Mouse (Mus musculus): ENCODE data around the gene Ube2d3. TPM values are rescaled to one million over a fixed set of nuclear protein-coding genes. Genes with fewer than 3 reads are reported as not detected.
A peak's percentile ranks its signal among the peaks of the same experiment; 100 is the strongest.
"Not testable (repeated sequence)": the region's sequence is repeated elsewhere in the genome, so short reads cannot be mapped to it uniquely, and the experiment has no call there.

The Ube2d3 gene
- polyA plus RNA-seq, 1 experiment from 2014 or later: 344 TPM

DNA sequence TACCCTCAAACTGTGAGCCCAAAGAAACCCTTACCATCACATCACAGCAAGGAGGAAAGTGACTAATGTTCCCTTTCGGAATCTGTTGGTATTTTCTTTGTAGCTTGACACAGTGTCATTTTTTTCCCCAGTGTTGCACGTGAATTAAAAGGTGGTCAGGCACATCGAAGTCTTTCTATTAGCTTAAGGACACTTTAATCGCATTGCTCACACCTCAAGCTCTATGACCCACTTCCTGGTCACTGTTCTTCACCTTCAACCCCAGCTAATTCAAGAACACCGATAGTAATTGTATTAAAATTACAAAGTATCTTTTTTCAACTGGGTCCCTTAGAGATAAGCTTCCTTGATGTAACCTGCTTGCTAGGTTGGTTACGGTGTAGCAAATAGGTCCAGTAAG is 42.8 kb downstream of the Ube2d3 start:
- peaks cover 2% of the 10 kb centered on the region; the same call in 1 of the 2 replicates for H3K4me1 ChIP-seq (replicated peaks)
- H3K4me3 ChIP-seq: no peak overlapping the region
- ATAC-seq (ENCODE audit: low FRiP score, low read depth): no peak
- no peak overlapping the region for H3K9ac ChIP-seq
- no peak overlapping the region for H3K27ac ChIP-seq (replicated peaks)
- WGBS: 90% methylated on average over 6 of the region's 6 CpGs
- no peaks in the 10 kb centered on the region for H3K36me3 ChIP-seq
- no peaks in the 10 kb centered on the region for H3K9me3 ChIP-seq
- no peak overlapping the region for H3K4me2 ChIP-seq
- no peaks in the 10 kb centered on the region for H3K27me3 ChIP-seq

DNA sequence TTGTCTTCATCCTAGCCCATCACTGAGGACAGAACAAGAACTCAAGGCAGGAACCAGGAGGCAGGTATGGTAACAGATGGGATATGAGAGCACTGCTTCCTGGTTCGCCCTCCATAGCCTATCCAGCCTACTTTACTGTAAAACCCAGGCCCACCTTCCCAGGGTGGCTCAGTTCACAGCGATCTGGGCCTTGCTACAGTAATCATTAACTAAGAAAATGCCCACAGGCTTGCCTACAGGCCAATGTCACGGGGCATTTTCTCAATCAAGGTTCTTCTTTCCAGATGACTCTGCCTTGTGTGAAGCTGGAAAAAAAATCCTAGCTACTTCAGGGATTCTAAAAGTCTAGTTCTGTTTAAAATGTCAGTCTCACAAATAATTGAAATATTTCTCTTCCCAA is 43.7 kb downstream of the Ube2d3 start:
- no peak overlapping the region for H3K27ac ChIP-seq (replicated peaks)
- H3K4me1 ChIP-seq (replicated peaks): peaks cover 6% of the 10 kb centered on the region; the same call in 1 of the 2 replicates
- no peak for ATAC-seq (ENCODE audit: low FRiP score, low read depth)
- no peaks in the 10 kb centered on the region for H3K9me3 ChIP-seq
- no peak overlapping the region for H3K4me2 ChIP-seq
- no peaks in the 10 kb centered on the region for H3K36me3 ChIP-seq
- no peak overlapping the region for H3K4me3 ChIP-seq
- WGBS: 86% methylated on average over 3 of the region's 3 CpGs
- no peak overlapping the region for H3K9ac ChIP-seq
- H3K27me3 ChIP-seq: no peaks in the 10 kb centered on the region

- H3K27ac ChIP-seq (replicated peaks); H3K9ac ChIP-seq; H3K4me1 ChIP-seq (replicated peaks); H3K9me3 ChIP-seq; H3K36me3 ChIP-seq; H3K27me3 ChIP-seq; ATAC-seq (ENCODE audit: low FRiP score, low read depth): not testable (repeated sequence)
- H3K4me3 ChIP-seq: peak overlapping the region; percentile 77
- 91% methylated on average over 15 of the region's 15 CpGs for WGBS
- peak overlapping the region; percentile 99 for H3K4me2 ChIP-seq
These were observed 46.7 kb downstream of the Ube2d3 start for GRCm38 (mm10) chr3:135484650-135485049.

DNA sequence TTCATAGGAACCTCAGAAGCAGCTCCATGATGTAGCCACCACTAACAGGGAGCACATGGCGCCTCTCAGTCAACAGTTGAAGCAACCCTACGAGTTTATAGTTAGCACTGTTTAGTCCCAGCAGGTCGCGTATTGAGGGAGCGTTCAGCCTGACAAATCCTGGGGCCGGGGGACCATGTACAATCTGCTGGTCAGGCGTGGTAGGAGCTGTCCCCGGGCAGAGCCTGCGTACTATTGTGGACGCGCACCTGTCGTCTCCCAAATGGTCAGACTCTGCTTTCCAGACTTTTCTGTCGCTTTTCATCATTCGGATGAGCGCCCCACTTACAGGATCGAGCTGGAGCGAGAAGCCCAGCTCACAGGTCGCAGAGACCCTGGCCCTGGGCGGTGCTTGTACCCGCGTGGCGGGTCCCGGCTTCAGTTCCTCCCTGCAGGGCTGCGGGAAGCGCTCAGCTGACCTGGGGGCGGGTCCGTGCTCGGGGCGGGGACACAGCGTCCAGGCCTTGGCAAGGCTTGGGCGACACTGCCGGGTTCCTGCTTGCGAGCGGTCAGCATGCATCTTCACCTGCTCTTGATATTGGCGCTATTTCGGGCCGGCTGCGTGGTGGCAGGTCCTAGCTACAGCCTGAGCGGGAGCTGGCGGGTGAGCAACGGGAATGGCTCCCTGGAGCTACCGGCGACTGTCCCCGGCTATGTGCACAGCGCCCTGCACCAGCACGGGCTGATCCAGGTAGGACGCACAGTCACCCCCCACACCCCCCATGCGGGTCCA is 47.4 kb downstream of the Ube2d3 start, which contains the start of gene Manba:
TSS of gene Manba (plus strand) at position 484 of the 772 bp plus-strand sequence.
- peak within 1 kb of the TSS; percentile 77 for H3K4me3 ChIP-seq
- peak within 1 kb of the TSS; percentile 20; the same call in 1 of the 2 replicates for H3K27ac ChIP-seq (replicated peaks)
- peak; percentile 94 for ATAC-seq (ENCODE audit: low FRiP score, low read depth)
- 2% methylated on average over 48 of the region's 48 CpGs for WGBS
- H3K27me3 ChIP-seq: no peaks in the 10 kb centered on the region
- no peaks in the 10 kb centered on the region for H3K9me3 ChIP-seq
- peaks cover 6% of the 10 kb centered on the region; the same call in 1 of the 2 replicates for H3K4me1 ChIP-seq (replicated peaks)
- H3K4me2 ChIP-seq: peak within 1 kb of the TSS; percentile 99
- H3K9ac ChIP-seq: peak within 1 kb of the TSS; percentile 74
- H3K36me3 ChIP-seq: no peaks in the 10 kb centered on the region

- 0 out of 2 replicates have a peak overlapping the region, but pooled peaks have one; percentile 20 for H3K27ac ChIP-seq (replicated peaks)
- H3K9ac ChIP-seq: peak overlapping the region; percentile 74
- H3K27me3 ChIP-seq: no peaks in the 10 kb centered on the region
- no peaks in the 10 kb centered on the region for H3K9me3 ChIP-seq
- no peak for ATAC-seq (ENCODE audit: low FRiP score, low read depth)
- H3K4me3 ChIP-seq: peak overlapping the region; percentile 77
- H3K4me1 ChIP-seq (replicated peaks): peaks cover 6% of the 10 kb centered on the region; the same call in 1 of the 2 replicates
- peak overlapping the region; percentile 99 for H3K4me2 ChIP-seq
- WGBS: 14% methylated on average over 9 of the region's 9 CpGs
- H3K36me3 ChIP-seq: no peaks in the 10 kb centered on the region
These were observed 47.9 kb downstream of the Ube2d3 start for GRCm38 (mm10) chr3:135485900-135486241.

DNA sequence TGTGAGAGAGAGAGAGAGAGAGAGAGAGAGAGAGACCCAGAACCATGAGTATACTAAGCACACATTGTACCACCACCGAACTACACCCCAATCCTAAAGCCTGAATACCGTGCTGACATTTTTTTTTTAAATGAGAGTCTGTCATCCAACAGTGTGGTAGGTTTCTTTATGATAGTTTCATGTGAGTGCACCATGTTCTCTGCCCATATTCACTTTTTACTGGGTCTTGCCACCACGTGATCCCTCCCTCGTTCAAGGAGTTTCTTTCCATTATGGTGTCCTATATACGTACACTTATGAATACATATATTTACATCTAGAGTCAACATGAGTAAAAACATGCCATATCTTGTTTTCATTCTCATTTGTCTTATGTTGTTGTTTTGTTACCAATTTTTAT is 48.4 kb downstream of the Ube2d3 start:
- Histone ChIP-seq H3K9ac (no peak overlapping the region), H3K9me3 (no peaks in the 10 kb centered on the region), H3K4me2 (peak overlapping the region; percentile 99), H3K27ac (replicated peaks) (no peak overlapping the region), H3K27me3 (no peaks in the 10 kb centered on the region), H3K36me3 (no peaks in the 10 kb centered on the region), H3K4me3 (peak overlapping the region; percentile 77), H3K4me1 (replicated peaks) (peaks cover 6% of the 10 kb centered on the region; the same call in 1 of the 2 replicates)
- WGBS: 74% methylated on average over 5 of the region's 5 CpGs
- ATAC-seq (ENCODE audit: low FRiP score, low read depth): no peak

- Histone ChIP-seq H3K4me2 (no peak overlapping the region), H3K4me1 (replicated peaks) (peaks cover 6% of the 10 kb centered on the region; the same call in 1 of the 2 replicates), H3K27me3 (no peaks in the 10 kb centered on the region), H3K9ac (no peak overlapping the region), H3K4me3 (no peak overlapping the region), H3K9me3 (no peaks in the 10 kb centered on the region), H3K27ac (replicated peaks) (no peak overlapping the region), H3K36me3 (no peaks in the 10 kb centered on the region)
- ATAC-seq (ENCODE audit: low FRiP score, low read depth): no peak
- 96% methylated on average over 4 of the region's 4 CpGs for WGBS
These were observed 49.9 kb downstream of the Ube2d3 start for GRCm38 (mm10) chr3:135487803-135488202.

DNA sequence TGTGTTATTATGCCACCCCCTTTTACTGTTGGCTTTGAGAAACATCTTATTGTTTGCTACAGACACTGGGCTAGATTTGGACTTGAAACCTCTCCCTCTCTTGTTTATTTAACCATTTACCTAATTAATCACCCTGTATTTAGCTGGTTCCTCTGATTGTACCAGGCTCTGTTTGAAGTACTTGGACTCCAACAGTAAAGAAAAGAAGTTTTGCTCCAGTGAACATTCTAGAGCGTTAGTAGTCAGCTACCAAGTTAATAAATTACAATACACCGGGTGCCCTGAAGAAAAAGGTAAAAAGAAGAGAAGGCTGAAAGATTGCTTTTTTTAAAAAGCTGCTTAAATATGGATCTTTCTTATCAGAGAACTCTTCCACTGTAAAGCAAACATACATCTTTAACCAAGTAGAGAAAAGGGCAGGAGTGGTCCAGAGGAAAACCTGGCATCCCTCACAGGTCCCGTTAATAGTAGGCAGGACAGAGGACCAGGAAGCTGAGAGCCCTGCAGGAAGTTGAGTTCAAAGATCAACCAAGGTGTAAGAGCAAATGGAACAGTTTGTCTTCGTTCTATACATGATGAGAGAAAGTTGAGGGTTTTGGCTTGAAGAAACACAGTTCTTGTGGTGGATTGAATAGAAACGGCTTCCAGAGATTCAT is 52.0 kb downstream of the Ube2d3 start:
- Histone ChIP-seq H3K27me3 (no peaks in the 10 kb centered on the region), H3K4me2 (no peak overlapping the region), H3K36me3 (no peaks in the 10 kb centered on the region), H3K27ac (replicated peaks) (no peak overlapping the region), H3K4me1 (replicated peaks) (peaks cover 6% of the 10 kb centered on the region; the same call in 1 of the 2 replicates), H3K9me3 (no peaks in the 10 kb centered on the region), H3K4me3 (no peak overlapping the region), H3K9ac (no peak overlapping the region)
- ATAC-seq (ENCODE audit: low FRiP score, low read depth): no peak
- 83% methylated on average over 5 of the region's 5 CpGs for WGBS

DNA sequence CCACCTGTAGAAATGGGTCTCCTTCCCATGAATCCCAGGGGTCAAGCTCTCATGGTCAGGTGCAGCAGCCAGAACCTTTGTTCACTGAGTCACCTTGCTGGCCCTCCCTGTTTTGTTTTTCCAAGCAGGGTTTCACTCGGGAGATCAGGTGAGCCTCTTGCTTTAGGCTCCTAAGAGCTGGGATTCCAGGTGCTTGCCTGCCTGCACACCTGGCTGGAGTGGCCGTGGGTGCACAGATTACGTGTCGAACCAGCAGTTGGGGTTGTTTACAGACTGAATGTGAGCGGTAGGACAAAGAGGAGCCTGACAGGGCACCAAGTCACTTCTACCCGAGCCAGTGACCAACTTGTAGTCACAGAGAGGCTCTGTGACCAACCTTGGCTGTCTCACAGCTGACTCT is 53.2 kb downstream of the Ube2d3 start:
- H3K27me3 ChIP-seq: no peaks in the 10 kb centered on the region
- 92% methylated on average over 6 of the region's 6 CpGs for WGBS
- no peak overlapping the region for H3K4me3 ChIP-seq
- no peaks in the 10 kb centered on the region for H3K9me3 ChIP-seq
- no peaks in the 10 kb centered on the region; the same call in 1 of the 2 replicates for H3K4me1 ChIP-seq (replicated peaks)
- no peak overlapping the region for H3K9ac ChIP-seq
- no peak overlapping the region for H3K4me2 ChIP-seq
- no peaks in the 10 kb centered on the region for H3K36me3 ChIP-seq
- ATAC-seq (ENCODE audit: low FRiP score, low read depth): no peak
- no peak overlapping the region for H3K27ac ChIP-seq (replicated peaks)

- not testable (repeated sequence) for H3K9me3 ChIP-seq; H3K27ac ChIP-seq (replicated peaks); H3K4me2 ChIP-seq; H3K9ac ChIP-seq; ATAC-seq (ENCODE audit: low FRiP score, low read depth); H3K27me3 ChIP-seq; H3K4me1 ChIP-seq (replicated peaks); H3K36me3 ChIP-seq; H3K4me3 ChIP-seq
- 85% methylated on average over 7 of the region's 7 CpGs for WGBS
These were observed 55.4 kb downstream of the Ube2d3 start for GRCm38 (mm10) chr3:135493320-135493719.

DNA sequence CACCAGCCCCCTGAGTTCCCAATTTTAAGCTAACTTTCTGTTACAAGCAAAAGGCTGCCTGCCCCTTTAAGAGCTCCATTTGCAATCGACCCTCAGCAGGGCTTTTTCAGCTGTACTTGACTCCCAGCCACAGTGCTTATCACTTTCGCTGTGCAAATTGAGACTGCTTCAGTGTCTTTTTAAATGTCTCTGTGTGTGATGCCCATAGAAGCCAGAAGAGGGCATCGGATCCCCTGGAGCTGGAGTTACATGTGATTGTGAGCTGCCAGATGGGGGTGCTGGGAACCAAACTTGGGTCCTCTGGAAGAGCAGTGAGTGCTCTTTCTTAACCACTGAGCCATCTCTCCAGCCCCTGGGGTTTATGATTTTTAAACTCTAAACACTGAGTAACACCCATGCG is 60.0 kb downstream of the Ube2d3 start:
- not testable (repeated sequence) for H3K9ac ChIP-seq; H3K27me3 ChIP-seq; H3K4me3 ChIP-seq; H3K9me3 ChIP-seq; H3K4me2 ChIP-seq; ATAC-seq (ENCODE audit: low FRiP score, low read depth); H3K27ac ChIP-seq (replicated peaks); H3K4me1 ChIP-seq (replicated peaks); H3K36me3 ChIP-seq
- 88% methylated on average over 4 of the region's 4 CpGs for WGBS

GRCm38 (mm10) chr3:135498891-135499290 is 60.9 kb downstream of the Ube2d3 start:
- Histone ChIP-seq H3K4me3 (no peak overlapping the region), H3K4me1 (replicated peaks) (no peaks in the 10 kb centered on the region), H3K4me2 (no peak overlapping the region), H3K9ac (no peak overlapping the region), H3K9me3 (no peaks in the 10 kb centered on the region), H3K27me3 (no peaks in the 10 kb centered on the region), H3K27ac (replicated peaks) (no peak overlapping the region), H3K36me3 (no peaks in the 10 kb centered on the region)
- 92% methylated on average over 5 of the region's 5 CpGs for WGBS
- no peak for ATAC-seq (ENCODE audit: low FRiP score, low read depth)

All from hindbrain, embryonic 15.5 days (tissue).